In the genomic region with DNA sequence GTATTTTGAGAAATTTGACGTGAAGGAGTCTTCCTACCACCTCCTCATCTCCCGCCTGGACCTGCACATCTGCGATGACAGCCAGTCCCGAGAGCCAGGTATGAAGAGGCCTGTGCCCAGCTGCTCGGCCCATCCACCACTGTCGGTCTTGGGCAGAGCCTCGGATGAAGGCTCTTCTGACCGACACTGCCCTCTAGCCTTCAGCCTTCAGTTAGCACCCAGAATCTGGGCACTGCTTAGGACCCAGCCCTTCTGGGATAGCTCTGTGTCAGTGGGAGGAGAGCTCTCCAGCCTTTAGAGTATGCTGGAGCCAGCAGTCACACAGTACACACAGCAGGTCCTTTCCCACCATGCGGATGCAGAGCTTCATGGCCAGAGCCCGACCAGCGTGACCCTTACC, we compare ENCODE assay signal across 9 mouse cellular contexts. TPM values are rescaled to one million over a fixed set of nuclear protein-coding genes. Genes with fewer than 3 reads are reported as not detected.
A peak's percentile ranks its signal among the peaks of the same experiment; 100 is the strongest.
DNase-seq lines count a peak whose midpoint lies in the region; ATAC-seq and TF ChIP-seq lines count a peak whose summit lies in the region.
"Had no signal": no experiment of that assay in that cellular context is flagged by ENCODE, and none has a peak within 500 bp of the region (broad histone marks: within the 10 kb centered on the region; RNA-seq: fewer than 3 reads in every experiment).

No protein-coding gene starts in this region.

- 64% methylated on average over 11 of the region's 11 CpGs for WGBS in hindbrain, postnatal 0 days
- WGBS in hindbrain, embryonic 16.5 days: 60% methylated on average over 11 of the region's 11 CpGs
- 59% methylated on average over 11 of the region's 11 CpGs for WGBS in lung, embryonic 16.5 days

- no peaks in the 10 kb centered on the region for H3K4me1 ChIP-seq in hindbrain, postnatal 0 days (ENCODE audit: insufficient read depth, low read length)
- H3K4me1 ChIP-seq in hindbrain, embryonic 16.5 days (ENCODE audit: control insufficient read depth, insufficient read depth, low read depth, low read length): no peaks in the 10 kb centered on the region
- H3K4me1 ChIP-seq in lung, embryonic 16.5 days (replicated peaks; ENCODE audit: control insufficient read depth, insufficient read depth, low read length): no peaks in the 10 kb centered on the region; the same call in 1 of the 2 replicates
- H3K4me1 ChIP-seq: hindbrain, embryonic 15.5 days had no signal

- H3K9ac ChIP-seq in hindbrain, postnatal 0 days (replicated peaks; ENCODE audit: low read length): no peak overlapping the region
- no peak overlapping the region for H3K9ac ChIP-seq in hindbrain, embryonic 16.5 days (ENCODE audit: low read depth, low read length)
- no peak overlapping the region for H3K9ac ChIP-seq in lung, embryonic 16.5 days (ENCODE audit: low read length)
- H3K9ac ChIP-seq: hindbrain, embryonic 15.5 days had no signal

- H3K4me2 ChIP-seq in hindbrain, postnatal 0 days (ENCODE audit: low read depth, low read length): no peak overlapping the region
- no peak overlapping the region for H3K4me2 ChIP-seq in hindbrain, embryonic 16.5 days (ENCODE audit: low read length)
- no peak overlapping the region for H3K4me2 ChIP-seq in lung, embryonic 16.5 days (ENCODE audit: low read depth, low read length)
- H3K4me2 ChIP-seq: hindbrain, embryonic 15.5 days had no signal

- no peaks in the 10 kb centered on the region for H3K27me3 ChIP-seq in hindbrain, postnatal 0 days (ENCODE audit: insufficient read depth, low read length)
- H3K27me3 ChIP-seq in hindbrain, embryonic 16.5 days (replicated peaks; ENCODE audit: control insufficient read depth, insufficient read depth, low read length): no peaks in the 10 kb centered on the region
- no peaks in the 10 kb centered on the region for H3K27me3 ChIP-seq in lung, embryonic 16.5 days (ENCODE audit: control insufficient read depth, insufficient read depth, low read depth, low read length)
- H3K27me3 ChIP-seq: hindbrain, embryonic 15.5 days had no signal

- H3K9me3 ChIP-seq in hindbrain, postnatal 0 days (ENCODE audit: low read length): no peaks in the 10 kb centered on the region
- no peaks in the 10 kb centered on the region for H3K9me3 ChIP-seq in hindbrain, embryonic 16.5 days (ENCODE audit: control insufficient read depth, low read length)
- no peaks in the 10 kb centered on the region for H3K9me3 ChIP-seq in lung, embryonic 16.5 days (ENCODE audit: control insufficient read depth, low read length)
- H3K9me3 ChIP-seq: hindbrain, embryonic 15.5 days had no signal

- peaks cover 53% of the 10 kb centered on the region for H3K36me3 ChIP-seq in hindbrain, postnatal 0 days (ENCODE audit: insufficient read depth, low read length)
- H3K36me3 ChIP-seq in hindbrain, embryonic 16.5 days (ENCODE audit: control insufficient read depth, insufficient read depth, low read length): peaks cover 24% of the 10 kb centered on the region
- peaks cover 7% of the 10 kb centered on the region for H3K36me3 ChIP-seq in lung, embryonic 16.5 days (ENCODE audit: control insufficient read depth, insufficient read depth, low read length)

- ATAC-seq in hindbrain, postnatal 0 days: peak; percentile 45; the same call in 1 of the 2 replicates
- ATAC-seq in hindbrain, embryonic 16.5 days: no peak
- ATAC-seq in lung, embryonic 16.5 days (ENCODE audit: low read depth): peak; percentile 59

- DNase-seq in hindbrain, postnatal 0 days (ENCODE audit: low spot score): peak; percentile 42
- peak; percentile 13 for DNase-seq in Muller cell, postnatal 12 days (ENCODE audit: inconsistent ontology term)
- DNase-seq in brain, adult 2 months (ENCODE audit: low read depth, low spot score): peak; percentile 51
- DNase-seq in B cell, adult 2 months: no peak
- DNase-seq in left cerebral cortex, postnatal 25 days (ENCODE audit: low spot score in 2 of 2): no peak
- no peak for DNase-seq in left cerebral cortex, postnatal 4 days

- TF ChIP-seq CTCF in hindbrain, postnatal 0 days (IDR thresholded peaks at IDR 0.05; ENCODE audit: low read depth): peak; percentile 59

- no peak overlapping the region for H3K4me3 ChIP-seq in hindbrain, postnatal 0 days (ENCODE audit: low read length)
- H3K4me3 ChIP-seq in hindbrain, embryonic 16.5 days (ENCODE audit: low read length): no peak overlapping the region
- no peak overlapping the region for H3K4me3 ChIP-seq in lung, embryonic 16.5 days (ENCODE audit: low read length)
- H3K4me3 ChIP-seq: hindbrain, embryonic 15.5 days had no signal

- intact Hi-C loops in left cerebral cortex, postnatal 25 days (cut with DNase I): no loop called here
- intact Hi-C loops in left cerebral cortex, postnatal 4 days (cut with DNase I): no loop called here

- H3K27ac ChIP-seq in hindbrain, postnatal 0 days: no peak overlapping the region
- no peak overlapping the region for H3K27ac ChIP-seq in hindbrain, embryonic 16.5 days (ENCODE audit: low read depth, low read length)
- no peak overlapping the region for H3K27ac ChIP-seq in lung, embryonic 16.5 days (ENCODE audit: low read length)
- H3K27ac ChIP-seq: hindbrain, embryonic 15.5 days had no signal

RNA-seq across cellular contexts. Expression of gene Uhrf1bp1, which starts 25.3 kb away (rescaled TPM):
- total RNA-seq in hindbrain, postnatal 0 days (2014; rRNA removed): 18.1 and 19.9 TPM in 2 replicates
- 3.4 and 3.6 TPM in 2 replicates for polyA plus RNA-seq in hindbrain, postnatal 0 days (2015; fragmentation: Nextera tagmentation; extraction: Ambion mirVana)
- polyA plus RNA-seq in hindbrain, embryonic 16.5 days (2015; fragmentation: Nextera tagmentation; extraction: Ambion mirVana): 5.3 and 6.3 TPM in 2 replicates
- polyA plus RNA-seq in lung, embryonic 16.5 days (2015; fragmentation: Nextera tagmentation; extraction: Ambion mirVana): 3.7 and 4.6 TPM in 2 replicates
- 10 to 100 TPM; 17.8 to 22.9 TPM for total RNA-seq in left cerebral cortex, postnatal 25 days (2021)
- total RNA-seq in left cerebral cortex, postnatal 4 days (2021): 10 to 100 TPM; 25.6 to 29.4 TPM

RNA-seq across cellular contexts. Expression of gene Anks1, which starts 27.6 kb away (rescaled TPM):
- 102 and 114 TPM in 2 replicates for total RNA-seq in hindbrain, postnatal 0 days (2014; rRNA removed)
- polyA plus RNA-seq in hindbrain, postnatal 0 days (2015; fragmentation: Nextera tagmentation; extraction: Ambion mirVana): 35.0 and 35.8 TPM in 2 replicates
- 44.0 and 54.2 TPM in 2 replicates for polyA plus RNA-seq in hindbrain, embryonic 16.5 days (2015; fragmentation: Nextera tagmentation; extraction: Ambion mirVana)
- polyA plus RNA-seq in lung, embryonic 16.5 days (2015; fragmentation: Nextera tagmentation; extraction: Ambion mirVana): 18.1 and 20.2 TPM in 2 replicates
- total RNA-seq in left cerebral cortex, postnatal 25 days (2021): 10 to 100 TPM; 32.3 to 35.8 TPM
- total RNA-seq in left cerebral cortex, postnatal 4 days (2021): 10 to 100 TPM; 45.5 to 46.5 TPM

RNA-seq across cellular contexts. Expression of gene Taf11, which starts 28.1 kb away (rescaled TPM):
- total RNA-seq in hindbrain, postnatal 0 days (2014; rRNA removed): 7.7 and 15.3 TPM in 2 replicates
- 54.6 and 62.0 TPM in 2 replicates for polyA plus RNA-seq in hindbrain, postnatal 0 days (2015; fragmentation: Nextera tagmentation; extraction: Ambion mirVana)
- 51.6 and 58.2 TPM in 2 replicates for polyA plus RNA-seq in hindbrain, embryonic 16.5 days (2015; fragmentation: Nextera tagmentation; extraction: Ambion mirVana)
- 62.1 and 67.1 TPM in 2 replicates for polyA plus RNA-seq in lung, embryonic 16.5 days (2015; fragmentation: Nextera tagmentation; extraction: Ambion mirVana)
- total RNA-seq in left cerebral cortex, postnatal 25 days (2021): 10 to 100 TPM; 46.9 to 48.3 TPM
- total RNA-seq in left cerebral cortex, postnatal 4 days (2021): 10 to 100 TPM; 32.4 to 32.7 TPM

RNA-seq across cellular contexts. Expression of gene Snrpc, which starts 43.6 kb away (rescaled TPM):
- total RNA-seq in hindbrain, postnatal 0 days (2014; rRNA removed): 124 and 146 TPM in 2 replicates
- polyA plus RNA-seq in hindbrain, postnatal 0 days (2015; fragmentation: Nextera tagmentation; extraction: Ambion mirVana): 235 TPM in 2 replicates
- polyA plus RNA-seq in hindbrain, embryonic 16.5 days (2015; fragmentation: Nextera tagmentation; extraction: Ambion mirVana): 198 and 207 TPM in 2 replicates
- 296 and 313 TPM in 2 replicates for polyA plus RNA-seq in lung, embryonic 16.5 days (2015; fragmentation: Nextera tagmentation; extraction: Ambion mirVana)
- 10 to 100 TPM; 50.7 to 54.5 TPM for total RNA-seq in left cerebral cortex, postnatal 25 days (2021)
- total RNA-seq in left cerebral cortex, postnatal 4 days (2021): 100 to 1,000 TPM in 1 of 2 experiments, 10 to 100 TPM in 1; 97.7 to 108 TPM

Comparison
In these comparisons a context has a peak if more than half of its experiments do, and no peak if none do; other contexts are left out.
1. DNase-seq: peak in hindbrain, postnatal 0 days (single experiment), Muller cell, postnatal 12 days (single experiment) and brain, adult 2 months (single experiment); none in B cell, adult 2 months (0 of 2), left cerebral cortex, postnatal 25 days (0 of 2) and left cerebral cortex, postnatal 4 days (single experiment).